Mouse (Mus musculus) adipose tissue, adult 10 weeks (tissue): Measurements from ENCODE around the gene Btbd35f21. TPM values are rescaled to one million over a fixed set of nuclear protein-coding genes. Genes with fewer than 3 reads are reported as not detected.

Experiments used
- polyA plus RNA-seq: library from polyadenylated mRNA; stranded (reverse); fragments of 350-450 nt; fragmentation: Illumina TruSeq; extraction: RNeasy Lipid Tissue Mini Kit (QIAGEN cat#74804); gene quantifications from one replicate; pipeline ENCODE4 v1.2.3, GENCODE M21; 2014; ENCODE audit warnings: low read depth, low replicate concordance

Gene Btbd35f21
- polyA plus RNA-seq = not detected

GRCm38 (mm10) chrX:32725809-32726208, at the start of gene Btbd35f21:
TSS of gene Btbd35f21 (plus strand) at chrX:32726109.

Other genes starting within 250 kb of the Btbd35f21 start
- not detected for gene Btbd35f1, start 166.1 kb upstream of the Btbd35f21 start, polyA plus RNA-seq
- gene Gm5926, start 75.4 kb upstream of the Btbd35f21 start, polyA plus RNA-seq = not detected
- not detected for gene Btbd35f30, start 168.5 kb downstream of the Btbd35f21 start, polyA plus RNA-seq
- not detected for gene Gm21789, start 215.7 kb downstream of the Btbd35f21 start, polyA plus RNA-seq
- not detected for gene Btbd35f5, start 247.8 kb downstream of the Btbd35f21 start, polyA plus RNA-seq